Mouse (Mus musculus) cerebellum, postnatal 25 days (tissue): ENCODE results near the gene Gm36028.

Source experiments
- DNase-seq, 2 experiments: peaks; one replicate each; pipeline ENCODE4 v3.0.0; 2021; ENCODE audit warnings: mixed read lengths in 2 of 2

The Gm36028 gene

DNA sequence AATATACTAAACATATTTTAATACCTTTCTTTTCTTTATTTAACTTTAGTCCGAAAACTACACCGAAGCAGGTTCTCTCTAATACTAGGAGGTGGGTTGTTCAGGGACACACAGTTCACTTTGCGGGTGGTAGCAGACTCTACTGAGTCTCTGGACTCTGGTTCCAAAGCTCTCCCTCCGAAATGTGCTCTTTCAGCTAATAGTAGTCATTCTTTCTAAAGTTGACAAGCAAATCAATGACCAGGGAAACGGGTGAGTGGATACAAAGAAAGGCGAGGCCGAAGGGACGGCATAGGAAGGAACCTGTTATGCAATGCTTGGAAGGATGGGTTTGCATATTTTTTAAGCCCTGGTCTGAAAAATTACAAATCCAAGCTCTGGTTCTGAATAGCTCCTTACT is 3.5 kb downstream of the Gm36028 start:
- no peak for DNase-seq

DNA sequence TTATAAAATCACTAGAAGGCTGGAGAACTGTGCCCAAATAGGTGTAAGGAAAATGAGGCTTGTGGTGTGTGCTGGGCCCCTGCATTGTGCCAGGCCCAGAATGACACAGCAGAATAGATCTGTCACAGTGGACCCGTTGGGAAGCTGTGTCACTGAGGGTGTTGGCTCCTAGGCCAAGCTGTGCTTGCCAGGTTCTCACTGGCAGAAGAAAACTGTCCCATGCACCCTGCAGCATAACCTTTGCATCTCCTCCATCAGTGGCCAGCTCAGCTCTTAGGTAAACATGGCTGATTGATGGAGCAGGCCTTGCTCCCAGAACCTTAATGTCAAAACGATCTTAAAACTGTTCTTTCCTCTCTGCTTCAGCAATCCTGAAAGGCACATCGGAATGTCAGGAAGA is 4.6 kb downstream of the Gm36028 start:
- peak; percentile 38 to 45 for DNase-seq

DNA sequence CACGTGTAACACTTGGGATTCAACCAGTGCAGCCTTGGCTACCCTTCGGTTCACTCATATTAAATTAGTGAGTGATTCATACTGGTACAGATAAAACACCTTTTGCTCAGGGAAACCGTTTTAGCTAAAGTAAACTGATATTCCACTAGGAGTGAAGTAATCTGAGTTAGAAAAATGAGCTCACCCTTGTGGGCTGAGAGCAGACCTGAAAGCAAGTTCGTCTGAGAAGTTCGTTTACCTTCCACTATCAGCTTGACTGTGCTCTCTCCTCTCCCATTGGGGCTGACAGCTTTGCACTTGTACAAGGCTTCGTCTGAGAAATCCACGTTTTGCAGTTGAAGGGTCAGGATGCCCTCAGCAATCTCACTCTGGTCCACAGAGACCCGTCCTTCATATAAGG is 5.4 kb downstream of the Gm36028 start:
- DNase-seq: no peak

DNA sequence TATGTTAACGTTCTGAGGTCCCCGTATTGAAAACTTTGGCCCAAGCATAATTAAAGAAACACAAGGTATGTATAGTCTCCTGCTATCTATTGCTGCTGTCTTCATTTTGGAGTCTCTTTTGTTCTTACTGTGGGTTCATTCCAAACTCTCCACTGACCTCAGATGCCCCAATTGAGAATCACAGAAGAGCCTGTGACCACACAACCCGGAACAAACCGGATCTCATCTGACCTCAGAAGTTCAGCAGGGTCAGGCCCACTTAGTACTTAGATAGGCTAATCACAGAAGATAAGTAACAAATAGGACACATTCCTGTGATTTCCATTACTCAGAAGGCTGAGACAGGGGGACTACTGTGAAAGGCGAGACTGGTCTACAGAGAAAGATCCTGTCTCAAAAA is 6.4 kb downstream of the Gm36028 start:
- DNase-seq: no peak

DNA sequence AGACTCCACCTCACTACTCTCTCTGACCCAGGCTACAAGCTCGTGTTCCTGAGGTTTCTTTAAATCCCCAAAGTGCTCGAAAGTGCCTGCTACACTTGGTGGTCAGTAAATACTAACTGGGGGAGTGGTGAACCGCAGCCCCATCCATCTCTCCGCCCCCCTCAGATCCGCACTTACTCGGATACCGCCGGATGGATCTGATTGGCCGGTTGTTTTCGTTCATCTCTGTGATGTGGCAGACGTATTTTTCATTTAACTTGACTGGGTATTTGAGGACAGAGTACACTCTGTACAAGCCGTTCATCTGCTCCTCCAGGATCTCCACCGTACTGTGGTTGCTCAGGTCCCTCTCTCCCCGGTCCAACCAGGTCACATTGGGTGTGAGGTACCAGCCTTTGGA is 6.9 kb downstream of the Gm36028 start:
- no peak for DNase-seq

DNA sequence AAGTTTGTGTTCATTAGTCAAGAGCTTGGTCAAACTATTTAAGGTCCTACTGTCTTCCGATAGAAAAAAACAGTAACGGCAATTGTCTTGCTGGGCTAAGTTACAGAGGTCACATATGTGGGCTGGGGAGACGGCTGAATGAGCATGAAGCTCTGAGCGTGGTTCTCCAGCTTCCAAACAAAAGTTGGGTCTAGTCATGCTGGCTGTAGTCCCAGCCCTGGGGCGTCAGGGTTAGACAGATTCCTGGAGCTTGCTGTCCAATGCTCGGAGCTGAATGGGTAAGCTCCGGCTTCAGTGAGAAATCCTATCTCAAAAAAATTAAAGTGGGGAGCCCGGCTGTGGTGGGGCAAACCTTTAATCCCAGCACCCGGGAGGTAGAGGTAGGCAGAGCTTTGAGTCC is 7.7 kb downstream of the Gm36028 start:
- no peak for DNase-seq

DNA sequence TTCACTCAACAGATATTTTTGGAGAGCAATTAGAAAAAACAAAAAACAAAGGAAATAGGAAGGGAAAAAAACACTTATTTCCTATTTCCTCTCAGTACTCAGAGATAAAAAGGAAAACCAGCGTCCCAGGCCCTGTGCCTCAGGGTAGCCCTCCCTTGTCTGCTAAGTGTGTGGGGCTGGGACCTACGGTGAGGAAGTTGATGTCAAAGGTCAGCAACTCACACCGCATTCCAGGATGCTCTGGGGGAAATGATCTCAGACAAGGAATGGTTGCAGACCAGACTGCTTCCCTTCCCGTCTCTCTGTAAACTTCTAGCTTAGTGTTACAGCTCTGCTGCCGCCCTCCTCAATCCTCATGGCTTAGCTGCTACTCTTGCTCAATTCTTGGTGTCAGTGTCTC is 9.6 kb downstream of the Gm36028 start:
- DNase-seq: no peak

DNA sequence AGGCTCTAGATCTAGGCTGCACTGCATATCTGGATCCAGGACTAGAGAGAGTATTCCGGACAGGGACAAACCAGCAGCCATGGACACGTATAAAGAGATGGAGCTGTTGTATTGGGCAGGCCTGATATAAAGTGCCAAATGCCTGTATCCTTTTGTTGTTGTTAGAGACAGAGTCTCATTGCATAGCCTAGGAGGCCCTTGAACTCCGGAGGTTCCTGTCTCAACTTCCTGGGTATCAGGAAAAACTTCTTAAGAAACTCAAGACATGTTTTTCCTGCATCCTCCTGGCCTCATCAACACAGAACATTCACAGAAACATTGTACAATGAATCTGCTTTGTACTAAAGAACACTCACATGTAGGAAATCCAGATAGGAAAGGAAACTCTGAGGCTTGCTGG is 13.9 kb downstream of the Gm36028 start:
- no peak for DNase-seq

DNA sequence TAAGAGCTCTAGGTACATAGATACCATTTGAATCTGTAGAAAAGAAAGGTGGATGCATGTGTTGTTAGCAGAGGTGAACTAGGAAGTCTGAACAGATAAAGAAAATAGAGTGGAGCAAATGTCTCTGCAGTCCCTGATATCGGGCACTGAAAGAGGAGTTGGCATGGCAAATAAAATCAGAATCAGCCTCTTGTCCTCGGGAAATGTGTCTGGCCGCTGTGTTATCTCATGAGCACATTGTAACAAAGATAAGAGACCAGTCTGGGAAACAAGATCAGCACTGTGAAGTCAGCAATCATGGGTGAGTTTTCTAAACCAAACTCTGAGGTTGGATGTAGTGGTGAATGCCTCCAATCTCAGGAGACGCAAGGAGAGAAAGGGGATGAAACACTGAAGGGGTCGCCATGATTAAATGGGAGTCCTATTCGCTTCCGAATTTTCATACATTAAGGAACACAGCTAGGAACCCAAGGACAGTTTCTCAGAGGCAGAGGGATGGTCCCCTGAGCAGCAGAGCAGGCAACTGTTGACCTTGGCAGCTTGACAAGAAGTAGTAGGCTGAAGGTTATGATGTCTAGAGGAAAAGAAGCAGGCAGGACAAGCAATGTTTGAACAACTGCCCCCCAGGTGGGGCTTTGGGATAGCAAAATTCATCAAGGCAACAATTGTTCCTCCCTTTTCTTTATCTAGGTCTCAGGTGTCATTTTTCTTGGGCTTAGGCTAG is 15.6 kb downstream of the Gm36028 start:
- DNase-seq: no peak

DNA sequence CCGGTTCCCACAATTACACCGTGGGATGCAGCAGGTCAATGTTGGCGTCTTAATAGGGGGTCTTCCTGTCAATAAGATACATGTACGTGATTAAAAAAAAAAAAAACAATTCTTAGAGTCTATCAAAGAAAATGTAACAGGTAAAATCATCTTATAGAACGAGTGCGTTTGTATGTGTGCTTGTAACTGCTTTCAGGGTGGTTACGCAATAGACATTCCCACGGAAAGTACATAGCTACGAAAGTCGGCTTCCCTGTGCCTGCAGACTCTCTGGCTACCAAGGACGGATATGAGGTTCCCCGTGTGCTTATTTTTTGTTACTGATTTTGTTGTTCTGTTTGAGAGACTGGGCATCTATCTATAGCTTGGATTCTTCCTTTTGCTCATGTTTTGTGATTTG is 17.2 kb downstream of the Gm36028 start:
- DNase-seq: no peak

DNA sequence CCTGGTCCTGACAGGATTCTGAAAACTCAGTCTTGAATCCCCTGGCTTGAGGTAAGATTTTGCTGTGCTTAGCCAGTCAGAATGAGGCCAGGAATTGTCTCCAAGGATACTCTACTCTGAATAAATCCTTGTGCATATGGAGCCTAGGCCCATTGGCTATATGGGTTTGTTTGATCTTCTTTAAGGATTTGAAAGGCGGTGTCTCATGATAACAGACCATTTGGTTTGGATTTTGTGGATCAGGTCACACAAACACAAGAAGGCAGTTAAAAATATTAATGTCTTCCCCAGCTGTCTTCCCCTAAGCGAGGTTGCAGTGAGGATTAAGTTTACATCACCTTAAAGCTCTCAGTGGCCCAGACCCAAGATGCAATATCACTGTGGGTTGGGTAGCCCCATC is 18.5 kb downstream of the Gm36028 start:
- DNase-seq: no peak

DNA sequence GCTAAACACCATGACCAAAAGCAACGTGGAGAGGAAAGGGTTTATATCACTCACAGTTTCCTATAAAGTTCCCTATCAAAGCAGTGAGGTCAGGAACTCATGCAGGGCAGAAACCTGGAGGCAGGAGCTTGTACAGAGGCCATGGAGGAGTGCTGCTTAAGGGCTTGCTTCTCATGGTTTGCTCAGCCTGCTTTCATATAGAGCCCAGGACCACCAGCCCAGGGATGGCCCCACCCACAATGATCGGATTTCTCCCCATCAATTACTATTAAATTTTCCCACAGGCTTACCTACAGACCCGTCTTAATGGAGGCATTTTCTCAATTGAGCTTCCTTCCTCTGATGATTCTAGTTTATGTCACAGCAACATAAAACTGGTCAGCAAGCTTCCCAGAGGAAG is 23.4 kb downstream of the Gm36028 start:
- no peak for DNase-seq

DNA sequence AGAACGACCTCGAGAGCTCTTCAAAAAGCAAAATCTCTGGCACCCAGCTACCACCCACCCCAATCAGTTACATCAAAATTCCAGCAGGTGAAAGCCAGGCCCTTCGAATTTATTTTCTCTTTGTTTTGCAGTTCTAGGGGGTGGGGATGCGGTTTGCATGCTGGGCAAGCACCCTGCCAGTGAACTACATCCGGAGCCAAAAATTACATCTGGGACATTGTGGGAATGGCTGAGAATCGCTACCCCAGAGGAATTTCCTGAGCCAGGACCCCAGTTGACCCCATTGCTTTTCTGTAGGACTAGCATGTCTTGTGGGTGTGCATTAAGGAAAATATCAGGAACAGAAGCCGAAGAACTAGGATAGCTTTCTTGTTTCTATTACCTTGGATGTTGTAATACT is 29.9 kb downstream of the Gm36028 start:
- DNase-seq: no peak

DNA sequence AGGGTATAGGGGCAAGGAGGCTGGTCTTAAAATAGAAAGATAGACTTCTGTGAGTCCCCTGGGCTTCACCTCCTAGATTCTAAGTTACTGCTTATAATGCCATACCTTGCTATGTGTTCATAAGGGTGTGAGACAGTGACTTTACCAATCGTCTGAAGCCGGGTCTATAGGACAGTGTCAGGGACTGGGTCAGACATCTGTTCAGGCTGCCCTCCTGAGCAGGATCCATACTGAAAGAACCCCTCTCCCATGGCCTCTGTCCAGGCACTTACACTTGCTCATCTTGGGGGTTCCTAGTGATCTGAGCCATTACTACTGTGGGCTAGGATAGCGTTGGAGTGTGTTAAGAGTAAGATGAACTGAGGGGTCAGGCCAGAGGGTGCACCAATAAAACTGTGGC is 34.7 kb downstream of the Gm36028 start:
- DNase-seq: no peak

DNA sequence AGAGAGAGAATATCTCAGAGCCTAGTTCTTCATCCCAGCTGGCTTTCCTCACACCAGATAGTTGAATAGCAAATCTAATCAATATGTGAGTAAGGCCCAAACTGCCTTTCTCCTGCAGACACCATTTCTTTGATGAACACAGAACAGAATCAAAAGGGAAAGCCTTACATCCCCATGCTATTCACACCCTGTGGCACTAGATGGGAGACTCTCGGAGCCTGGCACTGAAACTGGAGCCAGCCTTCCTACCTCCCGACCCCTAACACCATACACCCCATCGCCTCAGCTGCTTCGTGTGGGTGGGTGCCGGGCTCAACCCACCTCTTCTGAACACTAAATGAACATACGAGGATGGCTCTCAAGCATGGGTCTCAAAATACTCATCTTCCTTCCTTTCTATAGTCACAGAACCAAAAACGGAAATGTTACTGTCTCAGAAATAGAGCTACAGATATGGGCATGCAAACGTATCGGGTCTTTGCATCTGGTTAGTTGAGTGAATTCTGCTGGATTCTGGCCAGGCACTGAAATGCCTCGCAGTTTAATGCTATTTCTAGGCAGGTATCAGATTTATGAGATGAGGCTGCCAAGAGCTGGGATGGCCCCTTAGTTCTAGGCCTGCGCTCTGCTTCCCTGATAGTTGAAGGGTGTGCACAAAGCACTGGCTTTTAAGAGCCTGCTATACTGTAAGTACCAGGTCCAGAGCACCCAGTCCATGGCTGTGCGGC is 36.0 kb downstream of the Gm36028 start:
- no peak for DNase-seq

DNA sequence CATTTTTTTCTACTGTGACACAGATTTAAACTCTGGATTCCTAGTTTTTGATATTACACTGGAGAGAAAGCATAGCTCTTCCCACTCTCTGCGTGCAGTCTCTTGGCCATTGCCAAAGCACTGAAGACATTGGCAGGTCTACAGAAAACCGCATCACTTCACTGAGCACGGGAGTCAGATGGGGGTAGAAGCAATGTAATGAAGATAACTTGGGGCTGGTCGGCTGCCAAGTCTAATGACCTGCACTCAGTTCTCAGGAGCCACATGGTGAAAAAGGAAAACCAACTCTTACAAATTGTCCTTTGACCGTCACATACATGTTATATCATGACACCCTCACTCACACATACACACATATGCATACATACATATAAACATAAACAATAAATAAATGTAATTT is 37.0 kb downstream of the Gm36028 start:
- DNase-seq: peak; percentile 82 to 90

DNA sequence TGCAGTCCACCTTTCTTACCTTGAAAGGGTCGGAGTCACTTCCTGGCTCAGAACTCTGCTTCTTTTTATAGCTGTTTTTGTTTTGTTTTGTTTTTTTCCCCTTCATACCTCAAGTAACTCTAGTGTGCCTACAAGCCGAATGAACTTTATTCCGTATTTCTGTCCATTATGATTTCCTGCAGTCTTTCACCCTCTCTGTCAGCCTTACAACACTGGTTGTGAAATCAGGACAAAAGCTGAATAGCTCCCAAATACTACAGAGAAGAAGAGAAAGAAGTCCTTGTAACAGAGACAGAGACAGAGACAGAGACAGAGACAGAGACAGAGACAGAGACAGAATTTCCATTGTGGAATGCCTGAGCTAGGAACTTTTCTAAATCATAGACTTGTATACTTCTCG is 43.0 kb downstream of the Gm36028 start:
- no peak for DNase-seq

DNA sequence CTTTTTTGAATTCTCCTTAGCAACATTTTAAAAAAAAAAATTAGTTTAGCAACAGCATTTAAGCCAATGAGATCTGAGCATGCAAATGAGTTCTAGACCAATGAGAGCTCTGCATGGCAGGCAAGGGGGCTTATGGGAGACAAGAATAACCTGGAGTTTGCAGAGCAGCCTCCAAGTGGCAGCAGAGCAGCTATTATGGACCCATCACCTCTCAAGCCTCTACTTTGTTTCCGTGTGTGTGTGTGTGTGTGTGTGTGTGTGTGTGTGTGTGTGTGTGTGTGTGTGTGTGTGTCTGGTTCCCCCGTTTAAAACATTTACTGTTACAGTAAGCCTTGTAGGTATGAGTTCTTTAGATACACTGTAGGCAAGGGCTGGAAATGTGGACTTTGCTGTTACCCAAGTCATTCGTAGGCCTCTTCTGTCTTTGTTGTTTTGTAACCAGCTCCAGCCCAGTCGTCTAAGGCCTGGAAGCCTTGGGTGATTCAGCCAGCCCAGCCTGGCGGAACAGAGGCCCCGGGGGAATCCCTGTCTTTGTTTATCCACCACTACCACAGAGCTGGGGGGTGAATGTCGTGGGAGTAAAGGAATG is 46.5 kb downstream of the Gm36028 start:
- peak in 1 of 2 experiments; percentile 50 for DNase-seq

DNA sequence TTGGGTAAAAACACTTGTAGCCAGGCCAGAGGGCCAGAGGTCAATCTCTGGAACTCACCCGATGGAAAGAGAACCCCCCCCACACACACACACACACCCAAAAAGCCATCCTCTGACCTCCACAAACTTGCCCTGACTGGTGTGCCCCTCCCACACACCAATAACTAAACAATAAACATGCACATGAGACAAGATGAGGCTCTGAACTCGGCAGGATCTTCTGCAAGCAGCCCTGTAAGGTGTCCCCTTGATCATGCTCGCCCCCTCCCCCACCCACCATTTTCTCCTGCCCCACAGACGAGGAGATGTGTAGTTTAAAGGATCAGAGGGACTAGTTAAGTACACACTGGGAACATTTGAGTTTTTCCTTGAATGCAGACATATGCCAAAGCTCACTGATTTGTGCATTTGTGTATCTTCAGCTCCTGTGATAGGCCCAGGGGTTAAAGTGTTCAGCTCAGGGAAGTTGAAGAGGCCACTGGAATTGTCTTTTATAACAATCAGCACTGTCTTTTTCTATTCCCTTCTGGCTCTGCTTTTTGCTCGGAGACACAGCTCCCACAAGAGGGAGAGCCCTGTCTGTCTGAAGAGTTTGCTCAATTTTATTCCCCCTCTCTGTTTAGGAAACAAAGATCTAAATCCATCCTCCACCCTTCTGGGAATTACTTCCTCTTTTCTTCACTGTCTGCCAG is 47.1 kb downstream of the Gm36028 start:
- DNase-seq: no peak

DNA sequence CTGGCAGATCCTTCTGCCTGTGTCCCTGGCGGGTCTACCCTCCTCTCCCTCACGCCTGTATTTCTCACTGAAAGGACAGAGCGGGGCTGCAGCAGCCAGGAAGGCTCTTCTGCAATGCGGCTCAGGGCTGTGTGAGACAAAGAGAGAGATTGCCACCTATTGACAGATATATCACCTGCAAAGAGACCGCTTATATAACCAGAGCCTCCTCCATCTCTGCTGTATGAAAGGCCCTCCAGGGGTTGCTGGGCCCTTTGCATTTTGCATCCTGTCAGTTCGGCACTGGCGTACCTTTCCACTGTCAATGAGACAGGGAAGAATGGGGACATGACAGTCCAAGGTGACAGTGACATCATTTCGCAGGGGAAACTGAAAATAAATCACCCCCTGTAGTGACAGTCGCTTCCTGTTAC is 48.5 kb downstream of the Gm36028 start:
- DNase-seq: peak; percentile 77 to 81

DNA sequence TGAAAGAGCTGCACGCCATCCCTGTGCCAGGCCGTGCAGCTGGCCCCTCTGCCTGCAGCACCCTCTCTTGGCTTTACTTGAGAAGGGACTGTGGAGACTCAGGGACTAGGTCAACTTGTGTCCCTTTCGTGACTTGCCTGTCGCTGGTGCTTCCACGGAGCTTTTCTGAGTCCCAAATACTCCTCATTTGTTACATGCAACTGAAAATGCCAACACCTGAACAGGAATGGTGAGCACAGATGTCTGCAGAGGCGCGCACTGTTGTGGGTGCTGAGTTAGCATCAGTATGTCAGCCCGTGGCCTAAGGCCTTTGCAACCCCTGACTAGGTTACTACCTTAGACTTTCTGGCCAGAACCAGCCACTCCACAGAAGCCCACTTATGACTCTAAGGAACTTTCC is 49.1 kb downstream of the Gm36028 start:
- DNase-seq: peak; percentile 31 to 45

DNA sequence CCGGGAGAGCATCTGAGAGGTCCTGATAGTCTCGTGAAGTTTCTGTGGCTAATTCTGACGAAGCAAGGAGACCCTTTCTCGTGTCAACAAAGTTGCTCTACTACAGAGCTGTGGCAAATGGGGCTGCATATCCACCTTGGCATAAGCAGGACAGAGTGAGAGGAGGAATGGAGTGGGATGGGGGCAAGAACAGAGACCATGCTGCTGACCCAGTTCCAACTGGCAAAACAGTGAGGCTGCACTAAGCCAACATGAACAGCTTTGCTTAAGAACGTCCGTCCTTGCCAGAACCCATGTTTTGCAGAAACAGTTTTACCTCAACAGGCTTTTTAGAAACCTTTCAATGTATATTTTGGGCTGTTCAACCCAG is 51.3 kb downstream of the Gm36028 start:
- DNase-seq: peak in 1 of 2 experiments; percentile 25

DNA sequence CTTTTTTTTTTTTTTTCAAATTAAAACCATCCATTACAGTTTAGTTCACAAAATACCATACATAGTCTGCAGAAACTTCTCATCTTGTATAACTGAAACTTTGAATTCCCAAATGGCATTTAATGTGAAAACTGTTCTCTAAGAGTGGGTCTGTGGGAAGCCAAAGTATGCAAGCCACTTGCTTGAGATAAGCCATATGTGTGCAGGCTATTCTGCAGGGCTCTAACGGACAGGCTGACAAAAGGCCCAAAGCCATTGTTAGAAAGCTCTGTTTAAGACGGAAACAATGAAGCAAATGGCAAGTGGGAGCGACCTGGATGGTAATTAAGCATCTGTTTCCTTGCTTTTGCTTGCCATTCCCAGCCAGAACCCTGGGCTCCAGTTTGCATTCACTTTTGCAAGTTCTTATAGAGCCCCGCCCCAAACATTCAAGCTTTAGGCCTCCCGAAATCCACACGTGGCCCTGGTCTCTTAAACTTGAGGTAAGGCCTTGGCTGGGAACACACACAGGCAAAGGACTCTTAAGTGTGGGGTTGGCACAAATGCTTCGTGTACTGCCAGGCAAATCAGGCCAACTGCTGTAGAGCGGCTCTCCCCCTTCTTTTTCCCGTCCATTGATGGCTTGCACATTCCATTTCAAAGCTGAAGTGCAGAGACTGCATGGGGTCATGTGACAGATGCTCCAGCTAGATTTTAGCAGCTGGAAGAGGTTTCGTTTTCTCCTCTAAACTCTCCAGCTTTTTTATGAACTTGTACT is 51.9 kb downstream of the Gm36028 start:
- DNase-seq: no peak
